Comparison of ENCODE assay signal across 13 mouse cellular contexts in genomic region chr19:44902324-44902723, GRCm38 (mm10). TPM values are rescaled to one million over a fixed set of nuclear protein-coding genes. Genes with fewer than 3 reads are reported as not detected.
DNase-seq lines count a peak whose midpoint lies in the region; ATAC-seq and TF ChIP-seq lines count a peak whose summit lies in the region.
"Had no signal": no experiment of that assay in that cellular context is flagged by ENCODE, and none has a peak within 500 bp of the region (broad histone marks: within the 10 kb centered on the region; RNA-seq: fewer than 3 reads in every experiment).

No protein-coding gene starts in this region.

- WGBS in kidney, adult 2 months = 82% methylated on average over 4 of the region's 4 CpGs

- H3K4me3 ChIP-seq in kidney, adult 2 months (ENCODE audit: insufficient read depth, low read depth, low read length) = no peak overlapping the region
- H3K4me3 ChIP-seq: heart, embryonic 13.5 days had no signal

- no peaks in the 10 kb centered on the region for H3K4me1 ChIP-seq in kidney, adult 2 months (ENCODE audit: control insufficient read depth, insufficient read depth, low read length)

- no peak for TF ChIP-seq CTCF in kidney, adult 2 months (conservative IDR thresholded peaks at IDR 0.05; ENCODE audit: insufficient read depth, insufficient read length, low read depth, low read length)

- DNase-seq in kidney, adult 2 months = peak; percentile 42
- no peak for DNase-seq in kidney, adult 18-20 months
- DNase-seq in gastrocnemius, adult 18-20 months (ENCODE audit: low spot score) = peak; percentile 40
- peak; percentile 70 to 77 for DNase-seq in heart, postnatal 10 days
- DNase-seq in lung, postnatal 25 days (ENCODE audit: low spot score) = peak; percentile 24
- DNase-seq in left cerebral cortex, adult 8-10 months (ENCODE audit: low spot score in 2 of 2) = no peak
- DNase-seq: cerebellum, postnatal 14 days; layer of hippocampus, adult 9-11 months; thymus, adult 18-20 months had no signal

- TF ChIP-seq POLR2A in kidney, adult 2 months (IDR thresholded peaks at IDR 0.05; ENCODE audit: low read depth, low read length) = no peak

- no peak for ATAC-seq in megakaryocyte-erythroid progenitor cell, adult 5-6 weeks (replicated peaks; ENCODE audit: low FRiP score, low TSS enrichment, poor library complexity, severe bottlenecking)
- no peak for ATAC-seq in erythroblast, adult 5-6 weeks (replicated peaks; ENCODE audit: low FRiP score, poor library complexity, severe bottlenecking)

- H3K27me3 ChIP-seq in kidney, adult 2 months (replicated peaks; ENCODE audit: control insufficient read depth, insufficient read depth, low read length) = no peaks in the 10 kb centered on the region
- H3K27me3 ChIP-seq: heart, embryonic 13.5 days had no signal

- no peaks in the 10 kb centered on the region for H3K36me3 ChIP-seq in kidney, adult 2 months (ENCODE audit: control insufficient read depth, insufficient read depth, low read length)
- H3K36me3 ChIP-seq: heart, embryonic 13.5 days had no signal

- no peak overlapping the region for H3K27ac ChIP-seq in kidney, adult 2 months (ENCODE audit: insufficient read depth, low read depth, low read length)
- H3K27ac ChIP-seq: heart, embryonic 13.5 days; liver, embryonic 14.5 days had no signal

- intact Hi-C loops in heart, postnatal 10 days (cut with DNase I) = no loop called here

RNA-seq across cellular contexts. Expression of gene Slf2, which starts 28.6 kb away (rescaled TPM):
- 10.5 and 31.1 TPM in 2 replicates for polyA plus RNA-seq in kidney, adult 2 months (2012; rRNA removed)
- 10 to 100 TPM; 10.5 to 11.5 TPM for total RNA-seq in gastrocnemius, adult 18-20 months (2021)
- total RNA-seq in heart, postnatal 10 days (2021) = 10 to 100 TPM; 27.5 to 37.0 TPM
- total RNA-seq in megakaryocyte-erythroid progenitor cell, adult 5-6 weeks (2014; fragmentation: Nextera tagmentation) = 34.3 and 38.4 TPM in 2 replicates
- total RNA-seq in megakaryocyte-erythroid progenitor cell, adult 5-6 weeks (2017) = 48.3 and 52.1 TPM in 2 replicates
- 10 to 100 TPM; 35.1 to 40.0 (median 37.9) TPM for total RNA-seq in left cerebral cortex, adult 8-10 months (2022)
- total RNA-seq in erythroblast, adult 5-6 weeks (2015; ENCODE audit: low replicate concordance) = 14.0 TPM in 2 replicates
- total RNA-seq in erythroblast, adult 5-6 weeks (2017; ENCODE audit: low replicate concordance) = 13.6 and 16.3 TPM in 2 replicates

Comparison
In these comparisons a context has a peak if more than half of its experiments do, and no peak if none do; other contexts are left out.
1. DNase-seq: peak in kidney, adult 2 months (single experiment), gastrocnemius, adult 18-20 months (single experiment), heart, postnatal 10 days (2 of 2) and lung, postnatal 25 days (single experiment); none in kidney, adult 18-20 months (single experiment) and left cerebral cortex, adult 8-10 months (0 of 2).